Mouse (Mus musculus) layer of hippocampus, postnatal 36 days (tissue): ENCODE measurements around the gene Ctla4. TPM values are rescaled to one million over a fixed set of nuclear protein-coding genes. Genes with fewer than 3 reads are reported as not detected.

Experiments used
- DNase-seq, 2 experiments: peaks; one replicate each; pipeline ENCODE4 v3.0.0; 2022
- total RNA-seq, 2 experiments: library from RNA; stranded (reverse); gene quantifications; 2 replicates each; pipeline ENCODE4 v1.2.3; 2021

The Ctla4 gene
- total RNA-seq, 2 experiments from 2014 or later = not detected

GRCm38 (mm10) chr1:60930397-60930796, 43.6 kb downstream of the Ctla4 start:
- no peak for DNase-seq

- DNase-seq = peak; percentile 23 to 29
These were observed 49.3 kb downstream of the Ctla4 start for GRCm38 (mm10) chr1:60935968-60936581.

GRCm38 (mm10) chr1:60936963-60937711, 50.3 kb downstream of the Ctla4 start:
- DNase-seq = no peak

- DNase-seq = no peak
These were observed 51.5 kb downstream of the Ctla4 start for GRCm38 (mm10) chr1:60938256-60938655.

- no peak for DNase-seq
These were observed 52.2 kb downstream of the Ctla4 start for GRCm38 (mm10) chr1:60938974-60939373.

GRCm38 (mm10) chr1:60940023-60940422, 53.2 kb downstream of the Ctla4 start:
- no peak for DNase-seq

- DNase-seq = no peak
These were observed 53.8 kb downstream of the Ctla4 start for GRCm38 (mm10) chr1:60940620-60941019.

GRCm38 (mm10) chr1:60941056-60942048, 54.6 kb downstream of the Ctla4 start:
- no peak for DNase-seq

GRCm38 (mm10) chr1:60942921-60943320, 56.1 kb downstream of the Ctla4 start:
- DNase-seq = no peak

GRCm38 (mm10) chr1:60945633-60946401, 59.0 kb downstream of the Ctla4 start:
- DNase-seq = no peak

GRCm38 (mm10) chr1:60948112-60948511, 61.3 kb downstream of the Ctla4 start:
- DNase-seq = no peak

GRCm38 (mm10) chr1:60952958-60953357, 66.2 kb downstream of the Ctla4 start:
- DNase-seq = no peak

GRCm38 (mm10) chr1:60953686-60954085, 66.9 kb downstream of the Ctla4 start:
- no peak for DNase-seq

- no peak for DNase-seq
These were observed 68.0 kb downstream of the Ctla4 start for GRCm38 (mm10) chr1:60954759-60955158.

GRCm38 (mm10) chr1:60955186-60955585, 68.4 kb downstream of the Ctla4 start:
- DNase-seq = no peak

GRCm38 (mm10) chr1:60956196-60956595, 69.4 kb downstream of the Ctla4 start:
- DNase-seq = no peak

GRCm38 (mm10) chr1:60958287-60958686, 71.5 kb downstream of the Ctla4 start:
- DNase-seq = no peak

GRCm38 (mm10) chr1:60959246-60959645, 72.4 kb downstream of the Ctla4 start:
- no peak for DNase-seq

- no peak for DNase-seq
These were observed 73.7 kb downstream of the Ctla4 start for GRCm38 (mm10) chr1:60960451-60960850.

GRCm38 (mm10) chr1:60961080-60961479, 74.3 kb downstream of the Ctla4 start:
- no peak for DNase-seq

GRCm38 (mm10) chr1:60962095-60962494, 75.3 kb downstream of the Ctla4 start:
- DNase-seq = no peak
